Mouse (Mus musculus) ES-Bruce4 (cell line): Measurements from ENCODE around the gene Stim2. TPM values are rescaled to one million over a fixed set of nuclear protein-coding genes. Genes with fewer than 3 reads are reported as not detected.

Source experiments
- H3K27ac ChIP-seq: 2 replicates; pipeline ENCODE4 v1.5.1; 2012; ENCODE audit warnings: low read length, inconsistent platforms; ENCODE audit not compliant: insufficient read depth
- H3K27me3 ChIP-seq: 2 replicates; pipeline ENCODE4 v1.6.1; 2012; ENCODE audit warnings: mild to moderate bottlenecking, low read length, inconsistent platforms; ENCODE audit not compliant: control insufficient read depth, poor library complexity, insufficient read depth, severe bottlenecking
- H3K36me3 ChIP-seq: 2 replicates; pipeline ENCODE4 v1.6.1; 2012; ENCODE audit warnings: inconsistent platforms, mild to moderate bottlenecking, low read length, moderate library complexity; ENCODE audit not compliant: control insufficient read depth, poor library complexity, insufficient read depth, severe bottlenecking
- H3K4me1 ChIP-seq: one replicate; pipeline ENCODE4 v1.8.1; 2011; ENCODE audit warnings: low read length; ENCODE audit not compliant: control insufficient read depth, insufficient read depth
- H3K4me3 ChIP-seq: 2 replicates; pipeline ENCODE4 v1.5.1; 2011; ENCODE audit warnings: low read depth, mild to moderate bottlenecking, low read length
- H3K9ac ChIP-seq: 2 replicates; pipeline ENCODE4 v1.6.1; 2012; ENCODE audit warnings: low read depth, mild to moderate bottlenecking, inconsistent platforms; ENCODE audit not compliant: poor library complexity, severe bottlenecking
- H3K9me3 ChIP-seq: replicated peaks from 2 replicates; pipeline ENCODE4 v1.6.1; 2012; ENCODE audit warnings: mild to moderate bottlenecking, low read length, inconsistent platforms; ENCODE audit not compliant: control insufficient read depth, poor library complexity, insufficient read depth, severe bottlenecking
- CTCF ChIP-seq: IDR thresholded peaks from one replicate; pipeline ENCODE4 v1.8.1; 2011; ENCODE audit warnings: low read depth, low read length
- EP300 ChIP-seq: IDR thresholded peaks from 2 replicates; pipeline ENCODE4 v1.6.1; 2011; ENCODE audit warnings: low read depth, low read length; ENCODE audit not compliant: insufficient read depth
- POLR2A ChIP-seq: IDR thresholded peaks from one replicate; pipeline ENCODE4 v1.8.1; 2011; ENCODE audit warnings: low read length; ENCODE audit not compliant: insufficient read depth
- polyA plus RNA-seq: library from polyadenylated mRNA; stranded (reverse); fragments of >200 nt; gene quantifications from 2 replicates; pipeline ENCODE4 v1.2.4, GENCODE M21; 2011; ENCODE audit warnings: low read depth; ENCODE audit not compliant: missing spikeins, insufficient read depth, insufficient read length

Stim2 gene
- polyA plus RNA-seq, 1 experiment = 15.2 TPM

- Histone ChIP-seq H3K9me3 (no peaks in the 10 kb centered on the region), H3K9ac (no peak overlapping the region), H3K27me3 (no peaks in the 10 kb centered on the region), H3K36me3 (no peaks in the 10 kb centered on the region), H3K27ac (no peak overlapping the region), H3K4me3 (no peak overlapping the region), H3K4me1 (no peaks in the 10 kb centered on the region)
- no peak for TF ChIP-seq POLR2A
- no peak for TF ChIP-seq CTCF
- no peak for TF ChIP-seq EP300
Measured at GRCm38 (mm10) chr5:54005865-54006225, 7.5 kb downstream of the Stim2 start.

- TF ChIP-seq CTCF (no peak), EP300 (no peak), POLR2A (no peak)
Measured at GRCm38 (mm10) chr5:54006845-54007244, 8.5 kb downstream of the Stim2 start.

DNA sequence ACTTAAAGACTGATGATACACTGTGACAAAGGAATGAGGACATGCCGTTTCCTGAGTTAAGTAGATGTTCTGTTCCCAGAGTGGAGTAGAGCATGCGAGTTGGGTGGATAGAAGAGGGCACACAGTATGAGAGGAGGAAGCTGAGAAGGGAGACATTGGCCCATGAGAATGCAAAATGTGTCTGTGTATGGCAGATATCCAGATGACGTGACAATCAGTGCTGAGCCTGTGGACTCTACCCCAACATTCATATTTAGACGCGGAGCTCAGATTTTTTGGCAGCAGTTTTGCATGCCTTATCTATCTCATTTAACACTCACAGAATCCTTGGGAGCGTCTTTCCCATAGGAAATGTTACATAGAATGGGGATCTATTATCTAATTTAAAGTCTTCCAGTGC is 9.3 kb downstream of the Stim2 start:
- Histone ChIP-seq H3K27me3 (no peaks in the 10 kb centered on the region), H3K9me3 (no peaks in the 10 kb centered on the region), H3K4me1 (no peaks in the 10 kb centered on the region), H3K4me3 (no peak overlapping the region), H3K9ac (no peak overlapping the region), H3K27ac (no peak overlapping the region), H3K36me3 (no peaks in the 10 kb centered on the region)
- TF ChIP-seq POLR2A = no peak
- no peak for TF ChIP-seq EP300
- TF ChIP-seq CTCF = no peak

More at GRCm38 (mm10) chr5:54006845-54007244, 8.5 kb downstream of the Stim2 start:
- Histone ChIP-seq H3K9ac (no peak overlapping the region), H3K9me3 (no peaks in the 10 kb centered on the region), H3K4me3 (no peak overlapping the region), H3K27me3 (no peaks in the 10 kb centered on the region), H3K4me1 (no peaks in the 10 kb centered on the region), H3K27ac (no peak overlapping the region), H3K36me3 (no peaks in the 10 kb centered on the region)

DNA sequence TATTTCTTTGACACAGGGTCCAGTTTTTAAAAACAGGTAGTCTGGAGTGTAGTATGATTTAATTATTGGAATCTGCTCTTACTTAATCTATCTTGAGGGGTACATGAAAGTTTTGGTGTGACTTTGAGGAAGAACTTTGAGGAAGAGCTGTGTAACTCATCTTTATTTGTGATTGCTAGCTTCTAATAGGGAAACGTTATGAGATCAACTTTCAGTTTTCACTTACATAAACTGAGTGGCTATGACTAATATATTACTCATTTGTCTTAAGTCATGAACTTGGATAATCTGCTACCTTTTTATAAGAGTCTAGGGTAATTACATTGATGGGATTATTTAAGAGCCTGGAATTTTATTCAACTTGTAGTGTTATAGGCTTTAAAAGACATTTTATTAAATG is 15.0 kb downstream of the Stim2 start:
- Histone ChIP-seq H3K9ac (no peak overlapping the region), H3K4me3 (no peak overlapping the region), H3K9me3 (no peaks in the 10 kb centered on the region), H3K27me3 (no peaks in the 10 kb centered on the region), H3K36me3 (no peaks in the 10 kb centered on the region), H3K4me1 (no peaks in the 10 kb centered on the region), H3K27ac (no peak overlapping the region)
- TF ChIP-seq POLR2A (no peak), EP300 (no peak), CTCF (no peak)

GRCm38 (mm10) chr5:54017143-54017542 is 18.8 kb downstream of the Stim2 start:
- no peak overlapping the region for H3K9ac ChIP-seq
- no peaks in the 10 kb centered on the region for H3K4me1 ChIP-seq
- H3K9me3 ChIP-seq = no peaks in the 10 kb centered on the region
- TF ChIP-seq POLR2A (no peak), EP300 (no peak), CTCF (no peak)
- H3K4me3 ChIP-seq = no peak overlapping the region
- H3K36me3 ChIP-seq = no peaks in the 10 kb centered on the region
- H3K27me3 ChIP-seq = no peaks in the 10 kb centered on the region
- no peak overlapping the region for H3K27ac ChIP-seq

GRCm38 (mm10) chr5:54018856-54019255 is 20.6 kb downstream of the Stim2 start:
- Histone ChIP-seq H3K27me3 (no peaks in the 10 kb centered on the region), H3K4me3 (no peak overlapping the region), H3K27ac (no peak overlapping the region), H3K36me3 (no peaks in the 10 kb centered on the region), H3K9ac (no peak overlapping the region), H3K9me3 (no peaks in the 10 kb centered on the region), H3K4me1 (no peaks in the 10 kb centered on the region)
- TF ChIP-seq POLR2A (no peak), CTCF (no peak), EP300 (no peak)
